Mouse (Mus musculus) stomach, postnatal 0 days (tissue): ENCODE data around the gene Fbxo30. TPM values are rescaled to one million over a fixed set of nuclear protein-coding genes. Genes with fewer than 3 reads are reported as not detected.

Source experiments
- ATAC-seq: fragments of 200-750 bp; cut with Nextera tagmentation; 2 replicates; pipeline ENCODE4 v1.8.0; 2017; ENCODE audit not compliant: low FRiP score, low TSS enrichment
- DNase-seq: peaks from one replicate; pipeline ENCODE4 v3.0.0-alpha.2; 2016; ENCODE audit warnings: low spot score
- H3K27ac ChIP-seq: fragments of 300-500 bp; sonication (generic); replicated peaks from 2 replicates; pipeline ENCODE4 v1.5.1; 2014; ENCODE audit warnings: mild to moderate bottlenecking, control low read depth
- H3K27me3 ChIP-seq: fragments of 300-500 bp; sonication (generic); 2 replicates; pipeline ENCODE4 v1.6.1; 2014; ENCODE audit warnings: low read length; ENCODE audit not compliant: control insufficient read depth, insufficient read depth
- H3K36me3 ChIP-seq: fragments of 300-500 bp; sonication (generic); 2 replicates; pipeline ENCODE4 v1.6.1; 2014; ENCODE audit warnings: low read length, mixed read lengths; ENCODE audit not compliant: control insufficient read depth, insufficient read depth
- H3K4me1 ChIP-seq: fragments of 300-500 bp; sonication (generic); replicated peaks from 2 replicates; pipeline ENCODE4 v1.6.1; 2014; ENCODE audit warnings: antibody characterized with exemption; ENCODE audit not compliant: control insufficient read depth, insufficient read depth
- H3K4me2 ChIP-seq: fragments of 300-500 bp; sonication (generic); replicated peaks from 2 replicates; pipeline ENCODE4 v1.6.1; 2014; ENCODE audit warnings: low read depth, mild to moderate bottlenecking, control low read depth, moderate library complexity
- H3K4me3 ChIP-seq: fragments of 300-500 bp; sonication (generic); 2 replicates; pipeline ENCODE4 v1.5.1; 2014; ENCODE audit warnings: low read depth, low read length, control low read depth
- H3K9ac ChIP-seq: fragments of 300-500 bp; sonication (generic); 2 replicates; pipeline ENCODE4 v1.6.1; 2014; ENCODE audit warnings: mild to moderate bottlenecking, low read length, control low read depth, mixed read lengths
- H3K9me3 ChIP-seq: fragments of 300-500 bp; sonication (generic); 2 replicates; pipeline ENCODE4 v1.6.1; 2016; ENCODE audit warnings: low read length; ENCODE audit not compliant: control insufficient read depth
- CTCF ChIP-seq: IDR thresholded peaks from 2 replicates; pipeline ENCODE4 v1.5.1; 2016; ENCODE audit warnings: antibody characterized with exemption, low read depth, mild to moderate bottlenecking, moderate library complexity
- EP300 ChIP-seq: optimal IDR thresholded peaks from 2 replicates; pipeline ENCODE3; 2016; ENCODE audit warnings: antibody characterized with exemption
- WGBS: fragments of 180-500 bp; shearing (Covaris S2); extraction: QIAGEN DNeasy Blood & Tissue Kit; methylation state at CpG from one replicate; pipeline ENCODE4 v1.1.7; 2014; 5-methylcytosine and 5-hydroxymethylcytosine counted together
- polyA plus RNA-seq: library from polyadenylated mRNA; unstranded; fragments of >200 nt; fragmentation: Nextera tagmentation; extraction: Ambion mirVana; gene quantifications from 2 replicates; pipeline ENCODE4 v1.2.1, GENCODE M21; 2015

Fbxo30 gene
- polyA plus RNA-seq, 1 experiment from 2014 or later: 12.6 TPM

DNA sequence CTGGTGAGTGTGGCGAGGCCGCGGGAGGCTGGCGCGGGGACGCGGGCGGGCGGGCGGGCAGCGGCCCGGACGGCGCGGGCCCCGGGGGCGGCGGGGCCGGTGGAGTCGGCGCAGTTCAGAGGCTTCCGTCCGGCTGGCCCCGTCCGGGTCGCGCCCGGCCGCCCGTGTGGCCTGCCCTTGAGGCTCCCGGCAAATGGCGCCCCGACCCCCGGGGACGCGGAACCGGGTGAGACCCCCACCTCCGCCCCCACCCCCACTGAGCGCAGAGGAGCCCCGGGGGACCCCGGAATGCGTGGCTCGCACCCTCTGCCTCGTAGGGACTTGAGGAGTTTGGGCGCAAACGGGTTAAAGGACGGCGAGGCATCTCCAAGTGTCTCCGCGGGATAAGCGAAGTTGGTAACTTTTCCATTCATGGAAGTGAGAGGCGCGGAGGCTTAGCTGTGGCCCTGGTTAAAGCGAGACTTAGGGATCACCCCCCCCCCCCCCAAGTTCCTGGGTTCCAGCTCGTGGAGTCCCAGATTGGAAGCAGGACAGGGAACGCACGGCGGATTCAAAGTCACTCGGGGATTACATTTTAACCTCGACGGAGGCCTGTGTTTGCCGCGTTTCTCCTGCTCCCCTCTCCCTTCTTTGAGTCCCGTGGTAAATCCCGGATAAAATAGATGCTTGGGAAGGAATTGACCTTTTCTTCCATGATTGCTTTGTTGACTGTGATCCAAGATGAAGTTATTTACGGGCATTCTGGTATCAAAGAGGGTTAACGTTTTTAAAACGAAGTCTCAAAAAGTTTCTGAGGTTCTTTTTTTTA lies 572 bp downstream of the Fbxo30 start:
- ATAC-seq (no peak; the same call in 1 of the 2 replicates), DNase-seq (peak; percentile 43)
- peak overlapping the region; percentile 97 for H3K9ac ChIP-seq
- peak overlapping the region; percentile 95 for H3K4me3 ChIP-seq
- H3K4me1 ChIP-seq: no peaks in the 10 kb centered on the region
- H3K27me3 ChIP-seq: no peaks in the 10 kb centered on the region
- under 1% methylated on average over 41 of the region's 68 CpGs for WGBS
- TF ChIP-seq CTCF: no peak
- TF ChIP-seq EP300: no peak
- no peaks in the 10 kb centered on the region for H3K36me3 ChIP-seq
- no peaks in the 10 kb centered on the region for H3K9me3 ChIP-seq
- H3K4me2 ChIP-seq: peak overlapping the region; percentile 87
- H3K27ac ChIP-seq: peak overlapping the region; percentile 98

DNA sequence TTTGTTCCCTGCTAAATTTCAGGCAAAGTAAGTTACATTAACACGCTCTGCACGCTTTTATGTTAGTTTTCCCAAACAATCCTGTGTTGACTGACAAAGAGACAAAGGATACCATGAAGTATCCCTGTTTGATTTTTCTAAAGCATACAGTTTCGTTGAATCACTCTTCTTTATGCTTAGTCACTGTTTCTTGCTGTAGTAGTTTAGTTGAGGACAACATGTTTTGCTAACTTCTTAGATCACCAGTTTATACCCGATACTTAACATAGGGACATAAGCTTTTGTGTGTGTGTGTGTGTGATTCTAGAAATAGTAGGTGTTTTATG lies 1.1 kb downstream of the Fbxo30 start:
- no peaks in the 10 kb centered on the region for H3K9me3 ChIP-seq

DNA sequence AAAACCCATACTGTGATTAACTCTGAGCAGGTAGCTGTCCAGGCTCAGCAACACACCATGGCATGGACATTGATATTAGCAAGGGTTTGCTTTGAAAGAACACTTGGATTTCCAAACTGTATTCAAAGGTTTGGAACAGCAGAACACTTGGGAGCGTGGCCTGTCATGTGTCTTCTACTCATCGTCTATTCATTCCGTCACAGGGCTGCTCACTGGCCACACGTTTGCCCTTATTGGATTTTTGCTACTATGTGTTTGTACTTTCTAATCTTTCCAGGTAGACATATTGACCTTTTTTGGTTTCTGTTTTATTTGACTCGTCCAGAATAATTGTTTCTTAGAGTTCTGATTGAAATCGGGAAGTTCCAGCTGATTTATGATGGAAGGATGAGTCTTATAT lies 17.3 kb downstream of the Fbxo30 start:
- Histone ChIP-seq H3K27me3 (no peaks in the 10 kb centered on the region), H3K9ac (no peak overlapping the region), H3K4me1 (no peaks in the 10 kb centered on the region), H3K9me3 (no peaks in the 10 kb centered on the region), H3K27ac (no peak overlapping the region), H3K4me2 (no peak overlapping the region), H3K36me3 (no peaks in the 10 kb centered on the region), H3K4me3 (no peak overlapping the region)
- ATAC-seq: no peak
- DNase-seq: no peak
- 79% methylated on average over 6 of the region's 6 CpGs for WGBS
- TF ChIP-seq EP300: no peak
- no peak for TF ChIP-seq CTCF

More for the DNA sequence above, 1.1 kb downstream of the Fbxo30 start:
- peak overlapping the region; percentile 87 for H3K4me2 ChIP-seq
- H3K9ac ChIP-seq: peak overlapping the region; percentile 97; the same call in 1 of the 2 replicates
- H3K36me3 ChIP-seq: no peaks in the 10 kb centered on the region
- no peaks in the 10 kb centered on the region for H3K4me1 ChIP-seq
- no peak for TF ChIP-seq CTCF
- no peak for TF ChIP-seq EP300
- peak overlapping the region; percentile 95 for H3K4me3 ChIP-seq
- DNase-seq (no peak), ATAC-seq (no peak)
- no peaks in the 10 kb centered on the region for H3K27me3 ChIP-seq
- 2% methylated on average over 4 of the region's 4 CpGs for WGBS
- H3K27ac ChIP-seq: peak overlapping the region; percentile 98; the same call in 1 of the 2 replicates

DNA sequence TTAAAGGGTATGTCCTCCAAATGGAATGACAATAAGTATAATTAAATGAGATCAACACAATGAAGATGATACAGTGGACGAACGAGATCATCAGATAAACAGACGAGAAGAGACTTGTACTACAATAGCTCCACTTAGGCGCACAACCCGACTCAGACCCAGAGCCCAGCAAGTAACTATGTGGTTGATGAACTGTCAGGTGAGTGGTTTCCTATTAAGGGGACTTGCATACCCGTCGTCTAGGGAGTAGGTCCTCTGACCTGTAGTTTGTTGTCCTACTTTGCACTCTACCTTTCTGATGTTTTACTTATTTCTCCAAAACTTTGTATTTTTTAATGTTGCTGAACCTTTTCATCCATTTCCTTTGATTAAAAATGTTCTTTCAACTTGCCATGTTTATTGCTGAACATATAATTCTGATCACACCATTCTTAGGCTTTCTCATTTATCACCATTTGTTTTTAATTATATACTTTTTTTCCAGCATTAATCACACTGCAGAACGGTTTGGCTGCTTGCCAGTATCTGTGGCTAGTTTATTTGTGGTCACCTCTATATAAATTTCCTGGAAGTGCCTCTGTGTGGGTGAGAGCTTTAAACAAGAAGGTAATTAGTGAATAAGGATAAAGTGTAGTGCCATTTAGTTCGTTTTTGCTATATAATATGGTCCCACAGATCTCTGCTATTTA lies 24.4 kb downstream of the Fbxo30 start:
- H3K27ac ChIP-seq: no peak overlapping the region
- no peak overlapping the region for H3K4me2 ChIP-seq
- H3K27me3 ChIP-seq: no peaks in the 10 kb centered on the region
- DNase-seq: no peak
- WGBS: 57% methylated on average over 9 of the region's 9 CpGs
- TF ChIP-seq EP300 (no peak), CTCF (no peak)
- no peaks in the 10 kb centered on the region for H3K4me1 ChIP-seq
- no peaks in the 10 kb centered on the region for H3K36me3 ChIP-seq
- no peaks in the 10 kb centered on the region for H3K9me3 ChIP-seq
- ATAC-seq: no peak
- no peak overlapping the region for H3K9ac ChIP-seq
- no peak overlapping the region for H3K4me3 ChIP-seq

DNA sequence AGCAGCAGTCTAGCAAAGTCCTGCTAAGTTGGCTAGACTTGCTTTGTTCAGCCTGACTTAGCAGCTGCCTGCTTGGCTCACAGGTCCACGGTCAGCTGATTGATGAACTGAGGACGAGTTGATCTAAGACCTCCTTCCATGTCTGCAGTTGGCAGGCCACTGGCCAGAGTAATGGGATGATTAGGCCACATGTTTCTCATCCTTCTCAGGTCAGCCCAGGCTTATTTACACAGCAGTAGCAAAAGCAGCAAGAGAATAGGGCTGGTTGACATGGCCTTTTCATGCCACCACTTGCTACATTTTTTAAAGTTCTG lies 24.9 kb downstream of the Fbxo30 start:
- H3K9ac ChIP-seq: no peak overlapping the region
- H3K4me3 ChIP-seq: no peak overlapping the region
- DNase-seq: no peak
- H3K4me1 ChIP-seq: no peaks in the 10 kb centered on the region
- H3K4me2 ChIP-seq: no peak overlapping the region
- WGBS: 34% methylated on average over 2 of the region's 2 CpGs
- no peaks in the 10 kb centered on the region for H3K27me3 ChIP-seq
- no peak for ATAC-seq
- no peaks in the 10 kb centered on the region for H3K9me3 ChIP-seq
- H3K27ac ChIP-seq: no peak overlapping the region
- no peak for TF ChIP-seq CTCF
- TF ChIP-seq EP300: no peak
- no peaks in the 10 kb centered on the region for H3K36me3 ChIP-seq

DNA sequence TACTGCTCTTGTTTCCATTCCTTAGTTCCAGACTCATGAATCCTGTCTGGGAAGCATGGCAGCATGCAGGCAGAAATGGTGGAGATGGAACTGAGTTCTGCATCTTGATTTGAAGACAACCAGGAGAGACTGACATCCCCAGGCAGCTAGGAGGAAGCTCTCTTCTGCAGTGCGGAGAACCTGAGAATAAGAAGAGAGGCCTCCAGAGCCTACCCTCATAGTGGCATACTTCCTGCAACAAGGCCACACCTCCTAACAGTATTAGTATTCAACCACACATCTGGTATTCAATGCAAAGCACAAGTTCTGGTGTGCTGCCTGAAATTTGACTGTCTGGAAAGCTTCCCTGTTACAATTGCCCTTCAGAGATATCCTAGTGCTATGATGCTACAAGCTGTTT lies 28.7 kb downstream of the Fbxo30 start:
- Histone ChIP-seq H3K36me3 (no peaks in the 10 kb centered on the region), H3K27ac (no peak overlapping the region), H3K4me3 (no peak overlapping the region), H3K9ac (no peak overlapping the region), H3K9me3 (no peaks in the 10 kb centered on the region), H3K4me1 (no peaks in the 10 kb centered on the region), H3K4me2 (no peak overlapping the region), H3K27me3 (no peaks in the 10 kb centered on the region)
- DNase-seq (no peak), ATAC-seq (no peak)
- no peak for TF ChIP-seq CTCF
- TF ChIP-seq EP300: no peak
- 90% methylated on average over 1 of the region's 1 CpGs for WGBS
